Mouse (Mus musculus) kidney, postnatal 25 days (tissue): ENCODE measurements around the gene Ddr1.

Experiments used
- DNase-seq, 2 experiments: peaks; one replicate each; pipeline ENCODE4 v3.0.0; 2021; ENCODE audit warnings: mixed read lengths in 2 of 2

Ddr1 gene

DNA sequence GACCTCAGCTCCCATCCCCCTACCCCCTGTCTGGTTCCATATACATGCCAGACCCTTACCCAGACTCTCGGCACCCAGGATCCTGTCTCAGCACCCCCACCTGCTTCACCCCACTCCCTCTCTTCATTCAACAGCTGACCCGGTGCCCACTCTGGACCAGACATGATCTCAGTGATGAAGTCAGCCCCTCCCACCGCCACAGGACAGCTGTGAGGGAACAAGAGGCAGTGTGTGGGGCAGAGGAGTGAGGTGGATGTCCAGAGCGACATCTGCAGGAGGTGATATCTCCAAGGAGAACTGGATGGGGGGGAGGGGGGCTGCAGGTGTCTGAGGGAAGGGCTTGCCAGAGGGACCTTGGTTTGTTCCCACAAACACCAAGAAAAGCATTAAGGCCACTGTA, 12.6 kb downstream of the Ddr1 start:
- DNase-seq: peak in 1 of 2 experiments; percentile 32

DNA sequence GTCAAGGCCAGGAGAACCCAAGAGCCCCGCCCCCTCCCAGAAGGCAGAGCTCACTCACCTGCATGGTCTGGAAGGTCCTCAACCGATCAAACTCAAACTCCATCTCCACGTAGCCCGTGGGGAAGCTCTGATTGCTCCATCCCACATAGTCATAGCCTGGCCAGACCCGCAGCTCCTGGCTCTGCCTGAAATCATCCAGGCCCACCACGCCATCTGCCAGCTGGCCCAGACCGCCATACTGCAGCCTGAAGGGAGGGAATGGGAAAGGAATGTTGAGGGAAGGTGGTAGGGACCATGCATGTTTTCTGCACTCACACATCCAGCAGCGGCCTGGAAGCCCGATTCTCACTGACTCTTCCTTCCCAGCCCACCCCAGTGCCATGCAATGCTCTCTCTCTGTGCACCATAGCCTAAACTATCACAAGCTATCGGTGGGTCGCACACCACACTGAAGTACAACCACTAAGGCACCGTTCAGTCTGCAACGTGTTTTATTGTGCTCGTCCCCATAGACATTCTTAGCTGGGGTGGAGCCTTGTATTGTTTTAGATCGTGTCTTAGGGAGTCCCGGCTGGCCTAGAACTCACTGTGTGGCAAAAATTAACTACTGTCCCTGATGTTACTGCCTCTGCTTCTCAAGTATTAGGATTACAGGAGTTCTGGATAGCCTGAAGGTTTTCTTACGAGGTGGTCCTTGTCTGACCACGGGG, 14.3 kb downstream of the Ddr1 start:
- DNase-seq: peak in 1 of 2 experiments; percentile 27

DNA sequence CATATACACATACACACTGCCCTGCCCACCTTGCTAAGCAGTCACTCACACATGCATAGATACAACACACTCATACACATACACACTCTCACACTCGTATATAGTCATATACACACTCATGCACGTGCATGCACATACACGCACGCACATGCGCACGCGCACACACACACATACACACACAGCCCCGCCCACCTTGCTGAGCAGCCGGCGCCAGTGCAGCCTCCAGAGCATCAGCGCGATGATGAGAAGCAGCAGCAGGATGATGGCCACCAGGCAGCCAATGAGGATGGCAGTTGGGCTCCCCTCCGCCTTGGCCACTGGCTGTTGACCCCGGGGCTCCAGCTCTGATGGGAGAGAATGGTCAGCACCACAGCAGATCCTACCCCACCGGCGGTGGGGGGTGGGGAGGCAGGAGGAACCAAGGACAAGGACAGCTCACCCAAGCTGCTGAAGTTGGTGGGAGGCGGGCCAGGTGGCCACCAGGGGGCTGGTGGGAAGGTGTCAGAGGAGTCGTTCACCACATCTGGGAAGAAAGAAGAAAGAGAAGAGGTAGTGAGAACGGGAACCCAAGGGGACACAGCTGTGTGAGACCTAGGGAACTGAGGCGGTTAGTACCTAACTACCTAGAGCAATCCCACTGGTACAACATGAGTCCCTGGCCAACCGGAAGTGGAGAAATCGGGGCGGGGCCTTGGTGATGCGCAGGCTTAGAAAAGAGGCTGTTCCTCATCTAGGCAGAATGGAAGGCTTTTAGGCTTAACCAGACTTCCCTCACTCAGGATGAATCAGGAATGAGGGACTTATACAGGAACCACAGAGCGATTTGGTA, 15.9 kb downstream of the Ddr1 start:
- DNase-seq: peak in 1 of 2 experiments; percentile 27

DNA sequence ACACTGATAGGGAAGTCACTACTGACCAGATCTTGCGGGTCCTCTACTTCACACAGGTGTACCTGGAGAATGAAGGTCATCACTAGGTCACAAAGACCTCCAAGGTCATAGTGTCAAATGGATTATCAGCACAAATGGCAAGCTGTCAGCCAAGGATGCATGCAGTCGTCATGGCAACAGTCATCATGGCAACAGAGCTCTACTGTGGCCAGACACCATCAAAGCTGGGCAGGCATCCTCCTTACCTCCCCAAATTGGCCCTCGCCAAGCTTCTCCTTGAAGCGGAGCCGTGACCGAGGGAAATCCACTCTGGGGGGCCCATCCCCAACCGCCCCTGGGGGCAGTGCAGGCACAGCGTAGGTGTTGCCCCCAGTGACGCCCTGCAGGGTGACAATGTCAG, 19.4 kb downstream of the Ddr1 start:
- DNase-seq: peak in 1 of 2 experiments; percentile 26

DNA sequence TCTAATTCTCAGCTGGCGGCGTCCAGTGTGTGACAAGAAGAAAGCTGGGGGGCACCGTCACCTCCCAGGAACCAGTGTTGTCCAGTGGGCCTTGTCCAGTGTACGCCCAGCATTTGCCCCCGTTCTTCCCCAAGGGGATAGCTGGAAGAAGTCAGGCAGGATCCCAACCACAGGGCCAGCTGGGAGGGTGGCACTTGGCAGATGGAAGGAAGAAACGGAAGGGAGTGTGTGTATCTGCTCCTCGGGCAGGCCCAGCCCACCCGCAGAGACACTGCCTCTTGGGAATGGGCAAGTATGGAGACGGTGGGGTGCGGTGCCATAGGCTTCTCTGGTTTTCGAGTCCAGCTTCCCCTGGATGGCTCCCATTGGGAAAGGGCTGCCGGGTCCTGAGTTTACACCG, 22.4 kb downstream of the Ddr1 start:
- peak in 1 of 2 experiments; percentile 39 for DNase-seq

DNA sequence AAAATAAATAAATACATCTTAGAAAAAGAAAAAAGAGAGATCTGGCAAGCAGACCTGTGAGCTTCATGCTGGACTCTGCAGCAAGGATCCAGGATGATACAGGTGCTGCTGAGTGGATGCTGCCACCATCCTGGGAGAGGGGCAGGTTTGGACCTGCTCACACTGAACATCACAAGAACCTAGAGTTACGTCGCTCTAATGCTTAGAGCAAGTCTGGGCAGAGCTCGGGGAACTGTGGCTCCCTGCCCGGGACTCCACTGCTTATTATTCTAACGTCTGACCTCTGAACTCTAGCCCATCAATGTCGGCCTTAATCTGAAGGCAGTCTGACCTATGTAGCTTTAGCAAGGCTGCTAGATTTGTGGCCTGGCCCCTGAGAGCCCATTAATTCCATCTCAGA, 23.8 kb downstream of the Ddr1 start:
- peak in 1 of 2 experiments; percentile 30 for DNase-seq

DNA sequence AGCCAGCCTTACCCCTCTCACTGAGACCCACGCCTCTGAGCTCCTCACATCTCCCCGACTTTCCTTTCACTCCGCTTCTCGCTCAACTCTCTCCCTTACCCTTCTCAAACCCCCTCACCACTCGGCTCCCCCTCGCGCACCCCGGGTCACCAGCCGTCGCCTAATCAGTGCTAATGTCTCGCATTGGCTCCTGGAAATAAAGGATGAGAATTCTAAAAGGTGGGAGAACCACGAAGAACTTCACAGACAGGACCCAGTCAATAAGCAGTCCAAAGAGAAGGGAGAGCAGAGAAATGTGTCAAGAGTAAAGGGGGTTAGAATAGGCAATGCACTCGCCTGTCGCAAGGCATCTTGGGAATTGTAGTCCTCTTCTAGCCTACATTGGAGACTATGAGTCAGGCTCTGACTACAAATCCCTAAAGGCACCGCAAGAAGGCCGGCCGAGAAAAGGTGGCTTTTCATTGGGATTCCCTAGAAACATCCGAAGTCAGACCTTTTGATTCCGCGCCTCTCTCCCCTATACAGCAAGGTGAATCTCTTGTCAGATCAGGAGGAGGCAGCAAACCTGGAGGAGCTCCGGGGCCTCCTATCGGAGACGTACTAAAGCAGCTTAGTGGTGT, 30.9 kb downstream of the Ddr1 start, which contains the start of gene Gtf2h4:
Gene Gtf2h4 (minus strand): TSS at position 324 of the 620 bp plus-strand sequence.
- DNase-seq: peak; percentile 93 to 96

DNA sequence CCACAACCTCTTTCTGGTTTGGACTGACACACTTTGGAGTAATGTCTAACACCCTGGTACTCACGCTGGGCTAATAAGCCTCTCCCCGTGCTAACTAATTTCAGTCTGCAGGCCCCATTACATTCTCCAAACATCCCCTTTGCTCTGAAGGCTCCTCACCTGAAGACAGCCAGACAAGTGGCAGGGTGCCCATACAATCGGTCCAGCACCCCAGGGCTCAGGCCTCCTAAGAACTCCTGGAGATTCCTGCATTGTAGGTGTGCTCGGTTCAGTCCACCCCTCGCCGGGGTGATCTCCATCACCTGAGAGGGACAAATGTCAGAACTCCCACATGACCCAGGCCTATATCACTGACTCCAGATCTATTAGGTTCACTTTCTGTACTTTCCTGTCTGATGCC, 31.9 kb downstream of the Ddr1 start:
- DNase-seq: peak in 1 of 2 experiments; percentile 29

DNA sequence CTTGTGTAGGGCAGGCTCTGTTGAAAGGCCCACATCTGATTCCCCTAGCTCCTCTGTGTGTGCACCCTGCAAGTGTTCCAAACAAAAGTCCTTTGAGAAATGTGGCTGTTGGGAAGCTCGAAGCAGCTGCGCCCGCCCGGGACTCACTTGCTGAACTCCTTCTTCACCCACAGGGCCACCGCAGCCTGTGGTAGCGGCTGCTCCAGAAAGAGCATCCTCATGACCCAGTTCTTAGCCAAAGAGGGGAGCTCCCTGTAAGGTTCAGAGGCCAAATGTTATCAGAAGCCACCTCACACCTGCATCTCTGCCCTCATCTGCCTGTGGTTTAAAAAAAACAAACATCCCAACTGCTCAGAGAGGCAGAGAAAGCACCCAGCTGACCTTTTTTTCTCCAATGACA, 32.6 kb downstream of the Ddr1 start:
- DNase-seq: no peak

DNA sequence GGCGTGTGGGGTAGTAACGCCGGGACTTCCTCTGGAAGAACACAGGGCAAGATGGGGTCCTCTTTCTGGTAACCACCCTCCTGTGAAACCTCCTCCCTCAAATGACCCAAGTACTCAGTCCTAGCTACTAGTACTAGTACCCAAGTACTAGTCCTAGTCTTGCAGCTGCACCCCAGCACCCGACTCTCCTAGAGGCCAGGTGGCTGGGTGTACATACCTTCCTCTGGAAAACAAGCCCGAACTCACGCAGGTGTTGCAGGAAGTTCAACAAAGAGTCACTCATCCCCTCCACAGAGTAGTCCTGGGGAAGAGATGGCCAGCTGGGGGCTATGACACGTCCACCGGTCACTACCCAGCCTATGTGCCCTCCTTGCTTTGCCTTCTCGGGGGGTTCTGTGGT, 34.7 kb downstream of the Ddr1 start:
- no peak for DNase-seq

DNA sequence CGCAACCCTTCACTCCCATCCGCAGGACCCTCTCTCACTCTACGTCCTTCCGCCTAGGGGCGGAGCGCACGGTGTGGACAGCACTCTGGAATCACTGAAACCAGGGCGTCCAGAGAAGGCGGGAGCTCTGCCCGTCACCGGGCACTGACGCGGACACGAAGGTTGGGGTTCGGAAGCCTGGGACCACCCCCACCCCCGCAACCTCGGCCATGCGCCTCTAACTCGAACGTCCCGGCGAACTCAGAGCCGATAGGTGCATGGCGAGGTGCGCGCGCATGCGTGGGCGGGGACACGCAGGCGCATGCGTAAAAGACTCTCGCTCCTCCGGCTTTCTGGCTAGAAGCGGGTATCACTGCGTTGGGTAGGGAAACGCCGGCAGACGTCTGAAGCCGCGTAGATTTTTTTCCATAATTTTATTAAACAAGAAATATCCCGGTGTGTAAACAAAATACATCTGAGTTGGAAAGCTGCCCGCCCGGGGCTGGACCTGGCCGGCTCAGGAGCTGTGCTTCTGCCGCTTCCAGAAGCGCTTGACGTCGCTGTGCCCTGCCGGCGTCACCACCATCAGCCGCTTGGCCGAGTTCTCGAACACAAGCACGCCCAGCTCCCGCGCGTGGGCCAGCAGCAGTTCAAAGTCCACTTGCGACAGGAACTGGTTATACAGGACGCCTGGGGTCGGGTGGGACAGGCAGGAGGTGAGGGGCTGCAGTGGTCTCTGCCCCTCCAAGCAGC, 36.9 kb downstream of the Ddr1 start, which contains the start of gene Vars2:
Gene Vars2 (minus strand): TSS at position 259 of the 732 bp plus-strand sequence.
- DNase-seq: peak; percentile 97

DNA sequence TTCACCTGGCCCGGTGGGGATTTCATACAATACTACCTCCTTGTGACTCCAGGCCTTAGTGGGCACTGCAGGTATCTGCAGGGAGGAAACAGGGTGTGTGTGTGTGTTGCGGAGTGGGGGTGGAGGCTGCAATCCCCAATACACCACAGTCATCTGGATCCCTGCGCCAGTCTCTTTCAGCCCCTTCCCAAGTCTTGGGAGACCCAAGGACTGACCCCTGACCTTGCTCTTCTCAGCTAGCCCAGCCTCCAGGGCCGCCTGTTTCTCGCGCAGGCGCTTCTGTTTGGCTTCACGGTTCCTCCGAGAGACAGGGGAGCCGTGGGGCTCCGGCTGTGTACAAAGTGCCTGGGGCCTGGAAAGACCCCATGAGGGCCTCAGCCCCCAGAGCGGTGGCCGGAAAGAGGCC, 37.6 kb downstream of the Ddr1 start:
- peak in 1 of 2 experiments; percentile 55 for DNase-seq

DNA sequence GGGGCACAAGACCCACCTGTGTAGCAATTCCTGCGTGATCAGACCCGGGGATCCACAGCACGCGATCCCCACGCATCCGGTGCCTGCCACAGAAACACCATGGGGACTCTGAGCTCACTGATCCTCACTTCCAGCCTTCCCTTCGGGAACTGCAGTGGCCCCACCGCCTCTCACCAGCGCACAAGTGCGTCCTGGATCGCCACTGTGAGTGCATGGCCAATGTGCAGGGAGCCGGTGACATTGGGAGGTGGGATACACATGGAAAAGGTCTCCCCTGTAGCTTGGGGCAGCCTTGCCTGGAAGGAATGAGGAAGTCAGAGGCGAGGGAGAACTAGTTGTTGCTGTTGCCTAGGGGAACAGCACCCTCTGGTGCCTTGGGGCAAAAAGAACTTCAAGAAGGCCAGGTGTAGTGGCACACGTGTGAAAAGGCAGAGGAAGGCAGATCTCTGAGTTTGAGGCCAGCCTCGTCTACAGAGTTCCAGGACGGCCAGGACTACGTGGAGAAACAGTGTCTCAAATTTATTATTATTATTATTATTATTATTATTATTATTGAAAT, 38.4 kb downstream of the Ddr1 start:
- DNase-seq: peak; percentile 45 to 74

DNA sequence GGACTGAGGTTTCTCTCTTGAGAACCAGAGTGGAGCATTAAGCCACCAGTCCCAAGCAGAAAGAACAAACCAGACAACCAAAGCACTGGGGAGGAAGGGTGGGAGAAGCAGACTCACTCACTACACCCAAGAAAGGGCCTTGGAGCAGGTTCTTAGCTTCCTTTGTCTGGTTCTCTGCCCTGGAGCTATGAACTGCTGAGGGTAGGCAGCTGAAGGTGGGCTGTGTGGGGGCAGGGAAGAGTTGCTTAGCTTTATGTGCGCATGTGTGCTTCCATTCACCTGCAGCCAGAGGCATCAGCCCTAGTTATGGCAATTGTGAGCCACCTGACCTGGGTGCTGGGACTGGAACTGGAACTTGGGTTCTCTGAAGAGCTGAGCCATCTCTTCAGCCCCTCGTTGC, 51.3 kb downstream of the Ddr1 start:
- DNase-seq: no peak

DNA sequence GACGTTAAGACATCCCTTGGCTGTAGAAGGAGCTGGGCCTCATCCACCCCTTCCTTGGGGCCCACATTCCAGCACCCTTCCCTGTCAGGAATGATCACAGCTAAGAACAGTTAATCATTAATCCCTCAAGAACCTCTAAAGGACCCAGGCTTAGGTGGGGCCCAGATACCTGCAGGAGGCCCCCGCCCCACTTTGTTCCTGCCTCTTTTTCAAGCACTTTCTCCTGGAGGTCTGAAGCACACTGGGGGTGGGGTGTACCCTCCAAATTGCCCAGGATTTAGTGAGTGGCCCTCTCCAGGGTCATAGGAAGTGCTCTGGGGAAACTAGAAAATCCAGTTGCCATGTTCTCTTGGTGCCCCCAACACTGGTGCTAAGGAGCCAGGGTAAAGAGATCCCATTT, 55.0 kb downstream of the Ddr1 start:
- DNase-seq: peak in 1 of 2 experiments; percentile 71

DNA sequence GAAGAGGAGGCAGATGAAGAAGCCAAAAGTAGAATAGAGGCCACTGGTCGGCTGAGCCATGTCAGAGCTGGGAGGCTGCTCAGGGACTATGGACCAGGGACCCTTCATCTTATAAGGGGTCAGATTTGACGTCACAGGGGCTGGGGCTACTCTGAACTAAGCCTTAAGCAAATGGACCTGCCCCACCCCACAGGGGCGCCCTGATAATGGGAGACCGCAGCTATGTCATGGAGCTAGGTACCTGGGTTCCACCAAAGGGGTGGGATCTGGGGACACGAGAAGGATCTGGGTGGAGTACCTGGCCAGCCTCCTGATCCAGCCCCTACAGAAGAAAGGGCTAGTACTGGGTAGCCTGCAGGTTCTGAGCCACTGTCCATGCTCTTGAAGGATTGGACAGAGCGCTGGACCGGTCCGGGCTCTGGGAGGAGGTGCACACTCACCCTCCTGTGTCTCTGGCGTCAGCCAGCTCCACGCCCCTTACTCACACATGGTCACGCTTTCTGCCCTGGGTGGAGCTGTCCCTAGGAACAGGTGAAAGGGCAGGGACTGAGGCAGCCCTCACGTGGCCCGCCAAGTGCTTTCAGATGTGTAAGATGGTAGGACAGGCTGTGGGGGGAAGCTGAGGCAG, 60.7 kb downstream of the Ddr1 start, which contains the start of gene Mucl3:
Gene Mucl3 (minus strand): TSS at position 87 of the 628 bp plus-strand sequence.
- DNase-seq: peak in 1 of 2 experiments; percentile 53

DNA sequence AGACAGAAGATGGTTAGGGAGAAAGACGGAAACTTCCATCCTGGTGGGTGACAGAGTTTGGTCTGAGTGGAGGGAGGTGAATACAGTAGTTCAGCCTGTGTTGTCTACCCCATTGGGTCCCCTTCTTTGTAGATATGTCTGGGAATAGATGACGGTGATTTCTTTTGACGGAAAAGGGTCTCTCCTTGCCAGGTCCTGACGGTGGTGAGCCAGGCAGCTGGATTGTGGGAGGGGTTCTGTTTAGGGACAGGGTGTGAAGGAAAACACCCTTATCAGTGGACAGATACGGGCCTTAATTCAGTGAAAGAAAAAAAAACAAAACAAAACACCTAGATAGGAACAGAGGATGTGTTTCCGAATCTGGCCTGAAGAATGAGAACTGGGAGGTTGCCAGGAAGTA, 65.1 kb downstream of the Ddr1 start:
- no peak for DNase-seq

DNA sequence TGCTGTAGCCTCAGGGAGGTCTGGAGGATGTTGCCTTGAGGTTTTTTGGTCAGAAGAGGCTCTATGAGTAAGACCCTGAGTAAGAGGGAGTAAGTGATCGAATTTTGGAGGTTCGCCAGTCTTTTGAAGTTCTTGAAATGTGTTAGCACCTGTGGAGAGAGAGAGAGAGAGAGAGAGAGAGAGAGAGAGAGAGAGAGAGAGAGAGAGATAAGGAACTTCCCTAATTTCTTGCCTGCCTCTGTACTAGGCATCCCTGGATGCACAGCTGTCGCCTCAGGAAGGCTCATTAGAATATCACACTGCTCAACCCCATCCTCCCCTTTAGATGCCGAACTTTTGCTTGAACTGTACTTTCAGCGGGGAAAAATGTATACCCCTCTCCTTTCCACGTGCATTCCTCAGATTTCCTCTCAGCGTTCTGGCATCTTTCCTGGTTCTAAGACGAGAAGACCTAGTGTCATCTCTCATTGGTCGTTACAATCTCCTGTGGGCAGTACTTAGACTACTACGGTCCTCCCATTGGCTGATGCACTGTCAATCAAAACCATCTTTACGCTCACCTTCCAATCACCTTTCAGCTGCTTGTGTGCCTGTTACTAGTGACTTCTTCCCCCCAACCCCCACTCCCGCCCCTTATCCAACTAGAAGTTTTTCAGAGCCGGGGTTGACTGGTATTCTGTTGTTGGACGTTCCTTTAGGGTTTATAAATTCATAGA, 65.8 kb downstream of the Ddr1 start:
- peak; percentile 60 to 74 for DNase-seq

DNA sequence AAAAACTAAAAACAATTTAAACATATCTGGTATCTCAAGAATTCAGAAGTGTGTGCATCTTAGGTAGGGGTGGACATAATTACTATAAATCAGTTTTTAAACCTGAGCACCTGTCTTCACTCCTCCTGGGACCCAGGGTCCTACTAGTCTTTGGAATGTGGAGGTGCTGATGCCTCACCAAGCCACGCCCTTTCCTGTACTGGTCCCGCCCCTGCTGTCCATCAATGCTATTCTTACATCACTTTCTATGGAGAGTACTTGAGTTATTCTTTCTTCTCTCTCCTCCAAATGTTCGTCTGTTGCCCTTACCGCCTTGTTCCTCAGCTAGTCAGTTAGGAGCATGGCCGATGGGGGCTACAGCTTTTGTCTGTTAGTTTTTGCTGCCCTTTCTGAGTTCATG, 68.1 kb downstream of the Ddr1 start:
- peak in 1 of 2 experiments; percentile 43 for DNase-seq

DNA sequence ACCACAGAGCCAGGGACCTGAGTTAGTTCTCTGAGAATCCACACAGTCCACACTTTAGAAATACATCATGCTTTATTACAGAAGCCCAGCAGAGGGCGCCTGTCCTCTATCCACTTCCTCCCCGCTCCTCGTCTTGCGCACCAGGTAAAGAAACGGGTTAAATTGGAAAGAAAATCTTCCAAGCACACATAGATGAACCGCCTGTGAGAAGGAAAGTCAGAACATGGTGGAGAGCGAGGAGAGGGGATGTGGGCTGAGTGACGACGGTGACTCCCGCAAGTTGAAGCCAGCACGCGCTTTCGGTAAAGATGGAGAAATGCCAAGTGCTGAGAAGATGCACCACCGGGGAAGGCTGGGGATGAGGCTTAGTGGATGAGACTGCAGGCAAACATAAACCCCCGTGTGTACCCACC, 68.7 kb downstream of the Ddr1 start:
- DNase-seq: peak; percentile 61 to 84

DNA sequence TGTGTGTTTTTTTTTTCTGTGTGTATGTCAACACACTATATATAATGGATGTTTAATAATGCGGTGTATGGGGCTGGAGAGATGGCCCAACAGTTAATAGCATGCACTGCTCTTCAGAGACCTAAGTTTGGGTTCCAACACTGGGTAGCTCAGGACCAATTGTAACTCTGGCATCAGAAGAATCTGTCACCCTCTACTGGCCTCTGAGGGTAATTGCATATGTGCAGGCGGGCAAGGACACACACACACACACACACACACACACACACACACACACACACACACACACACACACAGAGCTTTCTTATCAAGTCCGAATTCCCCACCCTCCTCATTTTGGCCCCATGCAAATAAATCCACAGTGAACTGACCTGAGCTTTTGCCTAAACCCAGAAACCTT, 69.2 kb downstream of the Ddr1 start:
- DNase-seq: no peak
